ENCODE assay signal across 7 mouse cellular contexts in the genomic region with DNA sequence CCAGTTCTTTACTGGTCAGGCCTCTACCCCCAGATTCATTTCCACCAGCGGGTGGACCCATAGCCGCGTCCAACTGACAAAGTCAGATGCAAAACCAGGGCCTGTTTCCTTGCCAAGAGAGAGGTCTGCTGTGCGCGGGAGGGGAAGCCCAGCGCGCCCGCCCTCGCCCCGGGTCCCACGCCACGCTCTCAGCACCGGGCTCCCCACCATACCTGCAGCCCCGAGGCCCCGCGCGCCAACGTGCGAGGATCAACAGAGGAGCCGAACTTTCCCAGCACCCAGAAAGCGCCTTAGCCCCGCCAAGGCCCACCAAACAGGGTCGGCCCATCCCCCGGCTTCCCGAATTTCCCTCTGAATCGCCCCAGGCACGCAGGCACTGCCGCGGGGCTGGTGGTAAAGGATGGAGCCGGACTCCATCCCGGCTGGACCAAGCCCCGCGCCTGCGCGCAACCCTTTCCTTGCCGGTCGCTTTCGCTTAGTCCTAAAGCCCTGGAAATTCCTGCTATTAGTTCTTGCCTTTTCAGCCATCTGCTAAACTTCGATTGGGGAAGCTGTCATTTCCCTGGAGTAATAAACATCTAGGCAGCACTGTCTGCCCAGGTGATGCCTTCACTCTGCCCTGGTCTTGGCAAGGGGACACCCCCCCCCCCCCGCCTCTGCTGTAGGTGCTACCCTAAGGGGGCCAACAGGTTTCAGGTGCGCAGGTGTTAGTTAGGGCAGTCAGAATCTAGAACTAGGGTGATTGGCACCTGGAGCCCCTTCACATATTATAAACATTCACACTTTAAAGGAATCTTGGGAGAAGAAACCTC.
DNase-seq lines count a peak whose midpoint lies in the region; ATAC-seq and TF ChIP-seq lines count a peak whose summit lies in the region.

No protein-coding gene starts in this region.

- H3K4me1 ChIP-seq in hindbrain, embryonic 15.5 days (replicated peaks) = peaks cover 36% of the 10 kb centered on the region

- H3K4me2 ChIP-seq in hindbrain, embryonic 15.5 days = peak overlapping the region; percentile 74

- H3K9ac ChIP-seq in hindbrain, embryonic 15.5 days = peak overlapping the region; percentile 72

- peak overlapping the region; percentile 76 for H3K27ac ChIP-seq in gastrocnemius, adult 2 months
- H3K27ac ChIP-seq in hindbrain, embryonic 15.5 days (replicated peaks) = peak overlapping the region; percentile 90

- intact Hi-C loops in gastrocnemius, adult 2 months (cut with DNase I) = loop anchor here (1.0 to 2.0 kb wide), 2 partner anchors 13 to 60 kb away; no protein-coding TSS in a partner anchor
- intact Hi-C loops in left cerebral cortex, postnatal 25 days (cut with DNase I) = loop anchor here (2.0 kb wide), 1 partner anchor 61 kb away; the partner anchor contains the start of gene Dnmbp

- no peaks in the 10 kb centered on the region for H3K27me3 ChIP-seq in hindbrain, embryonic 15.5 days

- TF ChIP-seq CTCF in gastrocnemius, adult 2 months (IDR thresholded peaks at IDR 0.05) = peak; percentile 29; the same call in 1 of the 2 replicates

- WGBS in hindbrain, embryonic 15.5 days = 2% methylated on average over 41 of the region's 41 CpGs

- peak overlapping the region; percentile 87 for H3K4me3 ChIP-seq in gastrocnemius, adult 2 months
- peak overlapping the region; percentile 74 for H3K4me3 ChIP-seq in hindbrain, embryonic 15.5 days

- DNase-seq in adrenal gland, adult 2 months = peak; percentile 73
- DNase-seq in cerebellum, postnatal 36 days = peak; percentile 67 to 74
- peak; percentile 77 for DNase-seq in gastrocnemius, adult 2 months
- DNase-seq in left cerebral cortex, postnatal 25 days (ENCODE audit: low spot score in 2 of 2) = peak; percentile 58 to 63
- DNase-seq in right cerebral cortex, postnatal 4 days = peak; percentile 82

- no peaks in the 10 kb centered on the region for H3K36me3 ChIP-seq in hindbrain, embryonic 15.5 days

- H3K9me3 ChIP-seq in hindbrain, embryonic 15.5 days = no peaks in the 10 kb centered on the region

- peak; percentile 91 for ATAC-seq in hindbrain, embryonic 15.5 days (ENCODE audit: low FRiP score, low read depth)
- peak; percentile 52 for ATAC-seq in megakaryocyte progenitor cell, adult 5-6 weeks (replicated peaks; ENCODE audit: poor library complexity)

Comparison
In these comparisons a context has a peak if more than half of its experiments do, and no peak if none do; other contexts are left out.
1. Peak in every context shown above with its lines: DNase-seq, ATAC-seq, H3K4me3 ChIP-seq and H3K27ac ChIP-seq.